Mouse (Mus musculus) cerebellum, postnatal 14 days (tissue): ENCODE results near the gene Galnt18.

Source experiments
- DNase-seq, 2 experiments: peaks; one replicate each; pipeline ENCODE4 v3.0.0; 2021; ENCODE audit warnings: mixed read lengths in 2 of 2

Galnt18 gene

GRCm38 (mm10) chr7:111711045-111711808 lies 68.5 kb downstream of the Galnt18 start:
- DNase-seq, result no peak

- DNase-seq, result peak in 1 of 2 experiments; percentile 16
Observed at GRCm38 (mm10) chr7:111710311-111710710, 69.5 kb downstream of the Galnt18 start.

- no peak for DNase-seq
Observed at GRCm38 (mm10) chr7:111708563-111708962, 71.2 kb downstream of the Galnt18 start.

GRCm38 (mm10) chr7:111702961-111703360 lies 76.8 kb downstream of the Galnt18 start:
- DNase-seq, result peak in 1 of 2 experiments; percentile 11

- DNase-seq, result no peak
Observed at GRCm38 (mm10) chr7:111701788-111702187, 78.0 kb downstream of the Galnt18 start.

- DNase-seq, result peak in 1 of 2 experiments; percentile 15
Observed at GRCm38 (mm10) chr7:111699446-111699845, 80.3 kb downstream of the Galnt18 start.

- DNase-seq, result no peak
Observed at GRCm38 (mm10) chr7:111696226-111696625, 83.6 kb downstream of the Galnt18 start.

- peak; percentile 72 to 76 for DNase-seq
Observed at GRCm38 (mm10) chr7:111694312-111694711, 85.5 kb downstream of the Galnt18 start.

- peak; percentile 61 to 63 for DNase-seq
Observed at GRCm38 (mm10) chr7:111692641-111693261, 87.0 kb downstream of the Galnt18 start.

- no peak for DNase-seq
Observed at GRCm38 (mm10) chr7:111680108-111680507, 99.7 kb downstream of the Galnt18 start.

- no peak for DNase-seq
Observed at GRCm38 (mm10) chr7:111676483-111676882, 103.3 kb downstream of the Galnt18 start.

- peak; percentile 14 to 16 for DNase-seq
Observed at GRCm38 (mm10) chr7:111672467-111672866, 107.3 kb downstream of the Galnt18 start.

- peak; percentile 55 to 72 for DNase-seq
Observed at GRCm38 (mm10) chr7:111663139-111664073, 116.4 kb downstream of the Galnt18 start.

GRCm38 (mm10) chr7:111658579-111658978 lies 121.2 kb downstream of the Galnt18 start:
- DNase-seq, result no peak

GRCm38 (mm10) chr7:111655002-111655401 lies 124.8 kb downstream of the Galnt18 start:
- no peak for DNase-seq

- peak; percentile 24 to 49 for DNase-seq
Observed at GRCm38 (mm10) chr7:111654526-111654925, 125.3 kb downstream of the Galnt18 start.

GRCm38 (mm10) chr7:111644362-111644761 lies 135.4 kb downstream of the Galnt18 start:
- DNase-seq, result peak in 1 of 2 experiments; percentile 27

GRCm38 (mm10) chr7:111638899-111639298 lies 140.9 kb downstream of the Galnt18 start:
- DNase-seq, result no peak

- DNase-seq, result no peak
Observed at GRCm38 (mm10) chr7:111638465-111638864, 141.3 kb downstream of the Galnt18 start.

- DNase-seq, result no peak
Observed at GRCm38 (mm10) chr7:111637866-111638448, 141.8 kb downstream of the Galnt18 start.

GRCm38 (mm10) chr7:111636503-111636902 lies 143.3 kb downstream of the Galnt18 start:
- no peak for DNase-seq

- peak; percentile 25 to 26 for DNase-seq
Observed at GRCm38 (mm10) chr7:111631265-111631664, 148.5 kb downstream of the Galnt18 start.

- DNase-seq, result no peak
Observed at GRCm38 (mm10) chr7:111626232-111626631, 153.5 kb downstream of the Galnt18 start.
